Mouse (Mus musculus) hindbrain, embryonic 13.5 days (tissue): Measurements from ENCODE around the gene Tbc1d24. TPM values are rescaled to one million over a fixed set of nuclear protein-coding genes. Genes with fewer than 3 reads are reported as not detected.

Source experiments
- ATAC-seq: fragments of 200-750 bp; cut with Nextera tagmentation; 2 replicates; pipeline ENCODE4 v1.8.0; 2017; ENCODE audit warnings: moderate TSS enrichment; ENCODE audit not compliant: low FRiP score
- H3K27ac ChIP-seq: fragments of 300-500 bp; sonication (generic); 2 replicates; pipeline ENCODE4 v1.5.1; 2015; ENCODE audit warnings: inconsistent platforms, mild to moderate bottlenecking, moderate library complexity
- H3K27me3 ChIP-seq: fragments of 300-500 bp; sonication (generic); 2 replicates; pipeline ENCODE4 v1.6.1; 2015; ENCODE audit warnings: mild to moderate bottlenecking, inconsistent platforms
- H3K36me3 ChIP-seq: fragments of 300-500 bp; sonication (generic); 2 replicates; pipeline ENCODE4 v1.6.1; 2015; ENCODE audit warnings: mild to moderate bottlenecking, inconsistent platforms
- H3K4me1 ChIP-seq: fragments of 300-500 bp; sonication (generic); replicated peaks from 2 replicates; pipeline ENCODE4 v1.6.1; 2015; ENCODE audit warnings: inconsistent platforms
- H3K4me2 ChIP-seq: fragments of 300-500 bp; sonication (generic); 2 replicates; pipeline ENCODE4 v1.6.1; 2015; ENCODE audit warnings: inconsistent platforms, mild to moderate bottlenecking, moderate library complexity
- H3K4me3 ChIP-seq: fragments of 300-500 bp; sonication (generic); 2 replicates; pipeline ENCODE4 v1.5.1; 2015; ENCODE audit warnings: mild to moderate bottlenecking, inconsistent platforms
- H3K9ac ChIP-seq: fragments of 300-500 bp; sonication (generic); 2 replicates; pipeline ENCODE4 v1.6.1; 2015; ENCODE audit warnings: mild to moderate bottlenecking, inconsistent platforms
- H3K9me3 ChIP-seq: fragments of 300-500 bp; sonication (generic); 2 replicates; pipeline ENCODE4 v1.6.1; 2016; ENCODE audit warnings: inconsistent platforms
- WGBS: fragments of 180-500 bp; shearing (Covaris S2); methylation state at CpG from one replicate; pipeline ENCODE4 v1.1.7; 2015; 5-methylcytosine and 5-hydroxymethylcytosine counted together
- polyA plus RNA-seq: library from polyadenylated mRNA; unstranded; fragments of >200 nt; fragmentation: Nextera tagmentation; extraction: Ambion mirVana; gene quantifications from 2 replicates; pipeline ENCODE4 v1.2.1, GENCODE M21; 2015

Tbc1d24 gene
- polyA plus RNA-seq, 1 experiment from 2014 or later: 24.4 TPM

DNA sequence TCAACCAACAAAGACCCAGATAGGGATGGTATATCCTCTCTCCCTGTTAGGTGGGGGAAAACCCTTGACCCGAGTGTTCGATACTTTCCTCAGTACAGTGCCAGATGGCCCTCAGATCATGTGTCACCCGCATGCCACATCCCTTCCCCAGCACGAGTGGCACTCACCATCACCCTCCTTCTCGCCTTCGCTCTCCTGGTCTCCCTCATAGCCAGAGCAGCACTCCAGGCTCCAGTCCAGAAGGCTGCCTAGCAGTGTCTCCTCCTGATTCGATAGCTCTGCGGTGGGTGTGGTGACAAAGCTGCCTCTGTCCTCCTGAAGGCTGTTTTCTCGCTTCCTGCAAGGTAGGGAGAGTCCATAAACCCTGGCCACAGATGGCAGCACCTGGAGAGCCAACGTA, 19.4 kb upstream of the Tbc1d24 start:
- H3K27ac ChIP-seq: no peak overlapping the region
- no peaks in the 10 kb centered on the region for H3K27me3 ChIP-seq
- H3K4me2 ChIP-seq: no peak overlapping the region
- H3K4me3 ChIP-seq: no peak overlapping the region
- ATAC-seq: no peak
- H3K36me3 ChIP-seq: peaks cover 50% of the 10 kb centered on the region
- WGBS: 92% methylated on average over 10 of the region's 10 CpGs
- H3K4me1 ChIP-seq: peaks cover 9% of the 10 kb centered on the region
- no peaks in the 10 kb centered on the region for H3K9me3 ChIP-seq
- H3K9ac ChIP-seq: no peak overlapping the region

DNA sequence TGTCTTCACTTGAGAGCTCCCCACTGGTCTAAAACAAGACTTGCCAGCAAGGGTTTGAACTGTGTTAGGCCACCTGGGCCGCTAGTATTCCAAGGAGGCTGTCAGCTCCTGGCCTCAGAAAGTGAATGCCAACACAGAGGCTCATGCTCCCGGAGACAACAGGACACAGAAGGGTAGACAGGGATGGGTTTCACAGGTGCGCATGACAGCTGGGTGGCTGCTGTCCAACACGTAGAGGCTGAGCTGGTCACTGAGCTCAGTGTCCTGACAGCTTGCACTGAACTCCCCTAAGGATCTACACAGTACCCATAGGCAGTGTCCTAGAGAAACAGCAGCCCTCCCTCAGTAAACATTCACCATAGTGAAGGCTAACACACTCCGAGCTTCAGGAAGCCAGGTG, 18.2 kb upstream of the Tbc1d24 start:
- no peak for ATAC-seq
- Histone ChIP-seq H3K4me2 (no peak overlapping the region), H3K27me3 (no peaks in the 10 kb centered on the region), H3K4me3 (no peak overlapping the region), H3K4me1 (peaks cover 18% of the 10 kb centered on the region), H3K9ac (0 out of 2 replicates have a peak overlapping the region, but pooled peaks have one; percentile 35), H3K9me3 (no peaks in the 10 kb centered on the region), H3K36me3 (peaks cover 45% of the 10 kb centered on the region), H3K27ac (no peak overlapping the region)
- WGBS: 94% methylated on average over 5 of the region's 5 CpGs

DNA sequence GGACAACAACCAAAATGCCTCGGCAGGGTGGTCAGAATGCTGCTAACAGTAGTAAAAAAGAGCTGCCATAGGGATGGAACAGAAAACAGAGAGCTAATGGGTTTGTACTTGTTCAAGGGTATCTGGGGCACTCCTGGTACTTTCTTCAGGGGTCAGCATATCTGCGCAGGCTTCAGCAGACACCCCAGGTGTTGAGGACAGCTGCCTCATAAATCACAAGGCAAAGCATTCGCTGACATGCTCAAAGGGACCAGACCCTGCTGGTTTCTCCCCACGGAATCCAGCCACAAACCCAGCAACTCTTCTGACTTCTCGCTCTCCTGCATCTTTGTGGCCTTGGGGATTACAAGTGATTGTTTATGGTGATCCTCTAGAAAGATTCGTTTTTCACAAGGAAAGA, 17.3 kb upstream of the Tbc1d24 start:
- ATAC-seq: no peak
- WGBS: 84% methylated on average over 6 of the region's 6 CpGs
- peaks cover 18% of the 10 kb centered on the region for H3K4me1 ChIP-seq
- no peak overlapping the region for H3K4me2 ChIP-seq
- H3K27ac ChIP-seq: no peak overlapping the region
- H3K9me3 ChIP-seq: no peaks in the 10 kb centered on the region
- no peaks in the 10 kb centered on the region for H3K27me3 ChIP-seq
- H3K4me3 ChIP-seq: no peak overlapping the region
- peaks cover 49% of the 10 kb centered on the region for H3K36me3 ChIP-seq
- H3K9ac ChIP-seq: no peak overlapping the region

DNA sequence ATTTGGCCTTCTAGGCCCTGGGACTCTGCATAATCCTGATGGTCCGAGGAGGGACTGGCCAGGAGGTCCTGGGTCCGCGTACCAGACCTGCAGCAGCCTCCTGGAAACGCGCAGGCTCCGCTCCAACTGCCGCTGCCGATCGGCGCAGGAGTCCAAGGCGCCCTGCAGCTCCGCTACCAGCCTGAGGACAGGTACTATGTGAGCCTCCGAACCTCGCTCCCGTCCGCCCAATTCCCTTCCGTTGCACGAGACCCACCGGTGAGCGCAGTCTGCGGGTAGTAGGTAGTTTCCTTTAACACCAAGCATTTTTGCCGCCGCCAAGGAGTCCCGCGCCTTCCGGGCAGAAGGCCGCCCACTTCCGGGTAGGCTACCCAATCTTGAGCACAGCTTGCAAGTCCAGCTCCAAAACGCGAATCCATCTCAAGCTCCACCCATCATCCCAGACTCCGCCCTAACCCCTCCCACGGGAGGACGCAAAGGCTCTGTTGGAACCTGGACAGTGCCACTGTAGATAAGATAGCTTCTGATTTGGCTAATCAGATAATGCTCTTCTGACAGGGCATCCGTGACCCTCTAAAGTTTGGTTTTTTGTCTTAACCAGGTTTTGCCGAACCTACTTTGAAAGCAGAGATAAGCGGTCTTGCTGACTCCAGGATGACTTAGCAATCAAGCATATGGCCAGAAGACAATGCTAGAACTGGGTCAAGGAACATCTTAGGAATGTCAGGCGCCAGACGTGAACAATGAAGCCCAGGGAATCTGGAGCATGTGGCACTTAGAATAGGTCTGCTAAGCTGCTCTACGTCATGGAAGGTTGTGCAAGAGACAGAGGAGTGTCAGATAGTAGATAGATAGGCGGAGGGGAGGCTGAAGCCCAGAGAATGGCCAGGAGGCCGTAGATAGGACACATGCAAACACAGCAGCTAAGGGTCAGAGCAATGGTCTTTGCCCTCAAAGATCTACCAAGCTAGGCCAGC, 15.4 kb upstream of the Tbc1d24 start, which contains the start of gene Tedc2:
Gene Tedc2 (minus strand): TSS at position 417 of the 977 bp plus-strand sequence.
- Histone ChIP-seq H3K36me3 (peaks cover 51% of the 10 kb centered on the region), H3K4me2 (peak within 1 kb of the TSS; percentile 95), H3K9ac (peak within 1 kb of the TSS; percentile 85), H3K4me1 (peaks cover 18% of the 10 kb centered on the region), H3K9me3 (no peaks in the 10 kb centered on the region), H3K27me3 (no peaks in the 10 kb centered on the region), H3K4me3 (peak within 1 kb of the TSS; percentile 88), H3K27ac (peak within 1 kb of the TSS; percentile 55)
- ATAC-seq: peak; percentile 94
- 6% methylated on average over 41 of the region's 41 CpGs for WGBS

- 57% methylated on average over 4 of the region's 4 CpGs for WGBS
- no peak overlapping the region for H3K4me2 ChIP-seq
- ATAC-seq: no peak
These were observed 11.5 kb upstream of the Tbc1d24 start for GRCm38 (mm10) chr17:24216836-24217235.

GRCm38 (mm10) chr17:24213186-24213585, 7.8 kb upstream of the Tbc1d24 start:
- ATAC-seq: no peak

More at GRCm38 (mm10) chr17:24216836-24217235, 11.5 kb upstream of the Tbc1d24 start:
- no peaks in the 10 kb centered on the region for H3K27me3 ChIP-seq
- no peak overlapping the region for H3K27ac ChIP-seq
- H3K9ac ChIP-seq: no peak overlapping the region
- H3K4me1 ChIP-seq: peaks cover 27% of the 10 kb centered on the region
- H3K4me3 ChIP-seq: no peak overlapping the region
- H3K36me3 ChIP-seq: peaks cover 39% of the 10 kb centered on the region
- no peaks in the 10 kb centered on the region for H3K9me3 ChIP-seq

DNA sequence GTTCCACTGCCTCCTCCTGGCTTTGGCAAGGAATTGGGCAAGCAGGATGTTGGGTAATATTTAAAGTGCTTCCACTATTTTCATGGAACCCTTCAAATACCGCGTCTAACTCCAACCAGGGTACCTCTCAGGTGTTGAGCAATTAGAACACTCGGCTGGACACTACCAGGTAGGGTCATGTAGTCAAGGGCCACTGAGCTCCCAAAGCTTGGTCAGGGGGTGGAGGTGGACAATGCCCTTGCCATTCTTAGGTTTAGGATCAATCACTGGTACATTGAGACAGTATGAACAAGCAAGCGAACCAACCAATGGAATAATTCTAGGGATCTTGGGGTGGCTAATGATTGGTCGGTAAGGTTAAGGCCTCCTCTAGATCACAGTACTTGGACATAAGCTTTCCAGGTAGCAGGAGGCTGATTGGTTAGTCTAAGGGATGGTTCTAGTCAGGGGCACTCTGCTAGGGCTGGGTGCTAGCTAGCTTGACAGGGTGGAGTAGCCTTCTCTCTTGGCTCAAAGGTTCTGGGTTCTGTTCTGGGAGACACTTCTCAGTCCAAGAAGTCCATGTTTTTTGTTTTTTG, 7.2 kb upstream of the Tbc1d24 start:
- Histone ChIP-seq H3K27ac (no peak overlapping the region), H3K9ac (no peak overlapping the region), H3K9me3 (no peaks in the 10 kb centered on the region), H3K27me3 (peaks cover 24% of the 10 kb centered on the region), H3K4me2 (peak overlapping the region; percentile 97), H3K36me3 (peaks cover 28% of the 10 kb centered on the region), H3K4me1 (peaks cover 50% of the 10 kb centered on the region), H3K4me3 (peak overlapping the region; percentile 58)
- 30% methylated on average over 5 of the region's 5 CpGs for WGBS
- ATAC-seq: 0 out of 2 replicates have a peak, but pooled peaks have one; percentile 0

More at GRCm38 (mm10) chr17:24213186-24213585, 7.8 kb upstream of the Tbc1d24 start:
- Histone ChIP-seq H3K4me3 (no peak overlapping the region), H3K27ac (no peak overlapping the region), H3K36me3 (peaks cover 35% of the 10 kb centered on the region), H3K27me3 (peaks cover 17% of the 10 kb centered on the region), H3K4me1 (peaks cover 44% of the 10 kb centered on the region), H3K4me2 (no peak overlapping the region), H3K9me3 (no peaks in the 10 kb centered on the region), H3K9ac (no peak overlapping the region)
- 76% methylated on average over 6 of the region's 6 CpGs for WGBS

- Histone ChIP-seq H3K27ac (peak overlapping the region; percentile 87), H3K4me1 (peaks cover 57% of the 10 kb centered on the region), H3K9me3 (no peaks in the 10 kb centered on the region), H3K4me3 (peak overlapping the region; percentile 58), H3K4me2 (peak overlapping the region; percentile 97), H3K36me3 (peaks cover 23% of the 10 kb centered on the region), H3K9ac (peak overlapping the region; percentile 90), H3K27me3 (peaks cover 29% of the 10 kb centered on the region)
- 1% methylated on average over 37 of the region's 37 CpGs for WGBS
- peak; percentile 52 for ATAC-seq
These were observed 6.5 kb upstream of the Tbc1d24 start for GRCm38 (mm10) chr17:24211631-24212440.

- H3K27me3 ChIP-seq: peaks cover 32% of the 10 kb centered on the region
- WGBS: 89% methylated on average over 3 of the region's 3 CpGs
- H3K4me3 ChIP-seq: no peak overlapping the region
- peaks cover 10% of the 10 kb centered on the region for H3K36me3 ChIP-seq
- peak overlapping the region; percentile 44; the same call in 1 of the 2 replicates for H3K27ac ChIP-seq
- ATAC-seq: no peak
- no peaks in the 10 kb centered on the region for H3K9me3 ChIP-seq
- H3K4me1 ChIP-seq: peaks cover 70% of the 10 kb centered on the region
- peak overlapping the region; percentile 97 for H3K4me2 ChIP-seq
- no peak overlapping the region for H3K9ac ChIP-seq
These were observed 5.2 kb upstream of the Tbc1d24 start for GRCm38 (mm10) chr17:24210591-24210990.

GRCm38 (mm10) chr17:24209916-24210240, 4.5 kb upstream of the Tbc1d24 start:
- ATAC-seq: no peak
- H3K36me3 ChIP-seq: peaks cover 3% of the 10 kb centered on the region
- H3K9me3 ChIP-seq: no peaks in the 10 kb centered on the region
- 73% methylated on average over 3 of the region's 3 CpGs for WGBS
- peaks cover 32% of the 10 kb centered on the region for H3K27me3 ChIP-seq
- H3K27ac ChIP-seq: peak overlapping the region; percentile 80; the same call in 1 of the 2 replicates
- no peak overlapping the region for H3K4me3 ChIP-seq
- peak overlapping the region; percentile 92 for H3K4me2 ChIP-seq
- peaks cover 71% of the 10 kb centered on the region for H3K4me1 ChIP-seq
- H3K9ac ChIP-seq: no peak overlapping the region

- peak; percentile 9 for ATAC-seq
- Histone ChIP-seq H3K4me3 (peak within 1 kb of the TSS; percentile 75), H3K4me1 (peaks cover 77% of the 10 kb centered on the region), H3K27ac (peak within 1 kb of the TSS; percentile 80), H3K27me3 (peaks cover 32% of the 10 kb centered on the region), H3K36me3 (no peaks in the 10 kb centered on the region), H3K4me2 (peak within 1 kb of the TSS; percentile 92), H3K9ac (peak within 1 kb of the TSS; percentile 81), H3K9me3 (no peaks in the 10 kb centered on the region)
- under 1% methylated on average over 34 of the region's 43 CpGs for WGBS
These were observed 3.9 kb upstream of the Tbc1d24 start, which contains the start of gene Ntn3 for GRCm38 (mm10) chr17:24209043-24209915. Ntn3 (minus strand) TSS chr17:24209531.
